Mouse (Mus musculus) left cerebral cortex, adult 9 months (tissue): ENCODE results near the gene Macrod2.

Experiments used
- DNase-seq, 2 experiments: peaks; one replicate each; pipeline ENCODE4 v3.0.0; 2022; ENCODE audit warnings: low spot score in 2 of 2

The Macrod2 gene

GRCm38 (mm10) chr2:141201303-141202014, 806.4 kb downstream of the Macrod2 start:
- DNase-seq = no peak

DNA sequence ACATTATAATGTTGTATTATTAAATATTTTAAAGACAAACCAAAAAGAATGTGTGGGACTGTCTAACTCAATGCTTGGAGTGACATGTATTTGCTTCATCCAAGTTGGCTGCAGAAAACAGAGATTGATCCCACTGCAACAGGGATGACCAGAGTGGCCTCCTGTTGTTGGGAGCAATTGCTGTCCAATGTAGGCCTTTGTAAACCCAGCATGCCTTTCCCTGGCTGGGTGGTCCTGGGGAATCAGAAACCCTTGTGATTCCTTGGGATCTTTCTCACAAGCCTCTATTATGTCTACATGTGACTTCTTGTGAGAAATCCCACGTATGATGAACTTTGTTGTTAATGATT, 806.9 kb downstream of the Macrod2 start:
- DNase-seq = no peak

DNA sequence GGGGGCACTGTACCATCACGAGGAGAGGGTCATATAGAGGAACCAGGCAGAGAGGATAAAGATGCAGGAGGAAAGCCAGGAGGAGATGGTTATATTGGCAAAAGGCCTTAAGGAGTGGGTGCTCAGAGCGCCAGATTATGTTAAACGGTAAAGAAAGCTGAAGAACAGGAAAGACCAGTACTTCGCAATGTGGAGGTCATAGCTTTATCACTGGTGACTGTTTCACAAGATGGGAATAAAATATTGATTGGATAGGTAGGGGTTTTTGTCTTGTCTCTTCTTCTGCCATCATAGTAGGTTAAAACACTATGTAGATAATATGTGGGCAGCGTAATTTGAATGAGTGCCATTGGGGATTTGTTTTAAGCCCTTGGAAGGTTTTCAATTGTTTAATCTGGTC, 816.2 kb downstream of the Macrod2 start:
- no peak for DNase-seq

DNA sequence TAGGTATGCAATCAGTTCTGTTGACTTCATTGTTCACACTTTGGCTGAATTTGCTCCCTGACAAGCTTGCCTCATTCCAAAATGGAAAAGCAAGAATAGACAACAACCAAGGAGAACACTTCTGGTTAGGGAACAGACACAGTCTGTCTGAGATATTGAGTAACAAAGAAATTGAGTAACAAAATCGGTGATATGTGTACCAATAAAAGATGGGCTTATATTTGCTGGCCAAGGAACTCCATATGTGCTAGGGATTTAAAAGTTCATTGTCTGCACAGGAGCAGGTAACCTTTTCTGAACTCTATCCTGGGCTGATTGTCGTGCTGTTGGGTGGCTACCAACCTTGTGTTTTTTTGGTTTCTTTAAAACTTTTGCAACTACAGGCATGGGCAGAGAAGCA, 817.2 kb downstream of the Macrod2 start:
- DNase-seq = no peak

GRCm38 (mm10) chr2:141217490-141217889, 822.4 kb downstream of the Macrod2 start:
- DNase-seq = no peak

GRCm38 (mm10) chr2:141217925-141218324, 822.8 kb downstream of the Macrod2 start:
- no peak for DNase-seq

GRCm38 (mm10) chr2:141228809-141229208, 833.7 kb downstream of the Macrod2 start:
- DNase-seq = peak in 1 of 2 experiments; percentile 23

DNA sequence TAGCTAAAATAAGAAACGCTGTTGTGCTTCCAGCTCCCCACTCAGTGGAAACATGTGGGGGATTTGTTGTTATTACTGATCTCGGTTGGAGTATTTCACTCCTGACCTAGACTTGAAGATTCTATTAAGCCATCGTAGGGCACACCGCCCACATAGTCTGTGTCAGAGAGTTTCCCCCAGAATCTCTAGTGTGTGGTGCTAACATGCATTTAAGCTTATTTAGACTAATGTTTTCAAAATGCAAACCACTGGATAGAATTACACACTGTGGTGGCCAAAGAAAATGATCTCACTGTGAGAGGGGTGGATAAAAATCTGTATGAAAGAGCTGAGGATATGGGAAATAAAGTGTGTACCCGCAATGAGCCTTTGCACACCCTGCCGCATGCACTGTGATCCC, 834.7 kb downstream of the Macrod2 start:
- no peak for DNase-seq

GRCm38 (mm10) chr2:141231011-141231668, 836.0 kb downstream of the Macrod2 start:
- peak in 1 of 2 experiments; percentile 39 for DNase-seq

- no peak for DNase-seq
Measured at GRCm38 (mm10) chr2:141234306-141234705, 839.2 kb downstream of the Macrod2 start.

GRCm38 (mm10) chr2:141234724-141235453, 839.8 kb downstream of the Macrod2 start:
- no peak for DNase-seq

DNA sequence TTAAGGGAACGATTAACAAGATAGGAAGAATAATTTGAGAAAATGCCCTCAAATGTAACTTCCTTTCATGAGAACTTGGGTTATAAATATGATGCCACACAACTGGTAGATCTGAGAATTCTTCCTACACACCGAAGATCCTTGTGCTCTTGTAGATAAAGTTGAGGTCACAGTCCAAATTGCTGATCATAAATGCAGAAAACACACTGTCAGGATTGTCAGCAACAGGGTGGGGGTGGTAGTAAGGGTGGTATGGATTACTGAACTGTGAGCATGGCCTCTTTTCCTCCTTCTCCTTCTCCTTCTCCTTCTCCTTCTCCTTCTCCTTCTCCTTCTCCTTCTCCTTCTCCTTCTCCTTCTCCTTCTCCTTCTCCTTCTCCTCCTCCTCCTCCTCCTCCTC, 852.6 kb downstream of the Macrod2 start:
- DNase-seq = no peak

DNA sequence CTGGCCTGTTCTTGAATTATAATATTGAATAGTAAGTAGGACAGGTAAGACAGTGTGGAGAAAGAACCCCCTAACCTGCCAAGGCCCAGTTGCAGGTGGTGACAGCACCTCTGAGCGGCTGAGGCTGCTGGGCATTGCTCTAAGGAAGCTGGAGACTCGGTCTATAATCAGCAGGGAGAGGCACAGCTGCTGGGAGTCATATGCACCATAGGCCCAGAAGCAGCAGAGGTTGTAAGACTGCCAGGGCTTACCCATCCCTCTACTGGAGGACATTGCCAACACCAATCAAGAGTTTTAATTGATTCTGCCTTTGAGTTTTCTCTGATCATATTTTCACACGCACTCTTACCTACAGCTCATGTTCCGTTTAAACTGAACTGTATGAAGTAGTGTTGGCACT, 869.5 kb downstream of the Macrod2 start:
- DNase-seq = no peak

DNA sequence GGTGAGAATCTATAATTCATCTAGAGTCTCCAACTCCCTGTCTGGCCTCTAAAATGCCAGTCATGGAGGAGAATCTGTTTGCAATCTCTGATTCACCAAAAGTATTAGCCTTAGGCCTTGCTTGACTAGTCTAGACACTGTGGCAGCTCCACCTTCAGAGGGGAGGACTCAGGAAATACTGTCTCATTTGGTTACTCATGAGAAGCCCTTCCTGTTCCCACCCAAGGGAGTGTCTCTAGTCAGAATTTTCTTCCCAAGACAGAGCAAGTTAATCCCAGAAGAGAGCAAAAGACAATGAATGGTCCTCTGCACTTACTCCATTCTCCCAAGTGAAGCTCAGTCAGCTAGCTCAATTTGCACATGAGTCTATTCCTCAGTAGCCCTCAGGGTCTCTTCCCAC, 871.5 kb downstream of the Macrod2 start:
- DNase-seq = no peak

DNA sequence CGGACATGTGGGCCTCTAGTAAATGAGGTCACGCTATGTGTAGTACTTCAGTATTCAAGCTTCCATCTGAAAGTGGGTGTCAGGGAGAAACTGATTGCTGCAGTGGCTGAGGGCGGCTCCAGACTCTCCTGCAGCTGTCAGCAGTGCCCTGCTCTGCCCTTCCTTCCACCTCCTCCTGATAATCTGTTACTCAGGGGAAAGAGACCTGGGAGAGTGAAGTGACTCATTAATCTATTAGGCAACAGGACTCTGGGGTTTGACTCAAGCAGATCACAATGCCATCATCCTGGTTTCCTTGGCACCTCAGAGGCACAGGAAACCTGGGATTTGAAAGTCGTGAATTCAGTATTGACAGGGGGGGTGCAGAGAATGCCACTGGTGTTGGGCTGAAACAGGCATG, 876.4 kb downstream of the Macrod2 start:
- DNase-seq = peak in 1 of 2 experiments; percentile 22

GRCm38 (mm10) chr2:141272966-141273365, 877.9 kb downstream of the Macrod2 start:
- DNase-seq = no peak

DNA sequence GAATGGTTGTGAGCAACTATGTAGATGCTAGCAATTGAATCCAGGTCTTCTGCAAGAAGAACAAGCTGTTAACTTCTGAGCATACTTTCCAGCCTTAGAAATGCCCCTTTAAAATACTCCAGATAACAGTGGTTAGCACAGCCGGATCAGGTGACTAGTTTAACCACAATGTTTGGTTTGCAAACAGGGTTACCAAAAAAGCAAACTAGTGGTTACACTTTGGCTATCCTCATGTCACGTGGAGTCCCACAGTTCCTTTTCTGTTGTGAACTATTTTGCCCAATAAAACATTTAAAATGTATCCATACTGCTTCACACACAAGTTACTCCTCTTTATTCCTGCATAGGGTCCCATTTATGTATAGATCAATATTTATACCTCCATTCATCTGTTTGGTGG, 879.2 kb downstream of the Macrod2 start:
- no peak for DNase-seq

GRCm38 (mm10) chr2:141279130-141279698, 884.1 kb downstream of the Macrod2 start:
- no peak for DNase-seq

DNA sequence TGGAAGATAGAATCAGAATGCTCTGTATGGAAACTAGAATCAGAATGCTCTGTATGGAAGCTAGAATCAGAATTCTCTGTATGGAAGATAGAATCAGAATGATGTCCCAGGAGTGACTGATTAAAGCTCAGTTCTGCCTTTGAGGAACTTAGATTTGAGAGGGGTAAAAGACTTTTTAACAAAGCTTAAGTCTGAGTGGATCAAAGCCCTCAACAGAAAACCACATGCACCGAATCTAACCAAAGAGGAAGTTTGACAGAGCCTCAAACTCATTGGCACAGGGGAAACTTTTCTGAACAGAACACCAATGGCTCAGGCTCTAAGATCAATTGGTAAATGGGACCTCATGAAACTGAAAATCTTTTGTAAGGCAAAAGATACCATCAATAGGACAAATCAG, 885.7 kb downstream of the Macrod2 start:
- DNase-seq = no peak

GRCm38 (mm10) chr2:141286110-141286747, 891.1 kb downstream of the Macrod2 start:
- no peak for DNase-seq

- DNase-seq = no peak
Measured at GRCm38 (mm10) chr2:141288494-141288893, 893.4 kb downstream of the Macrod2 start.
